ENCODE assay signal across 12 mouse cellular contexts in the genomic region with DNA sequence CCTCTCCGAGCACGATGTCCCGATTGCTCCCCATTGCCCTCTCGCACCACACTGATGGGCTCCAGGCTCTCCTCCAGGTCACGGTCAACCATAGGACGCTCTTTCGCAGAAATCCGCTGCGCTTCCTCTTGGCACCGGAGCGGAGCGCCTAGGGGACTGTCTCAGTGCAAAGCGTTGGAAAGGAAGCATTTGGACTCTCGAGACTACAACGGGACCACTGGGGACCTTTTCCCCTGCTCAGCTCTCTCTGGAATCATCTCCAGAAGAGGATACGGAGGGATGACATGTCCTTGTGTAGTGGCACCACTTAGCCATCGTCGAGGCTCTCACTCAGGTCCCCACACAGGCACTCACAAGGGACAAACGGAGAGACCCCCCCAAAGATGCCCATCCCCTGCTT. TPM values are rescaled to one million over a fixed set of nuclear protein-coding genes. Genes with fewer than 3 reads are reported as not detected.
DNase-seq lines count a peak whose midpoint lies in the region; ATAC-seq lines count a peak whose summit lies in the region.
"Had no signal": no experiment of that assay in that cellular context is flagged by ENCODE, and none has a peak within 500 bp of the region (broad histone marks: within the 10 kb centered on the region; RNA-seq: fewer than 3 reads in every experiment).

No protein-coding gene starts in this region.

- peaks cover 57% of the 10 kb centered on the region for H3K27me3 ChIP-seq in kidney, embryonic 16.5 days (ENCODE audit: insufficient read depth, low read length)
- peaks cover 56% of the 10 kb centered on the region for H3K27me3 ChIP-seq in embryonic facial prominence, embryonic 14.5 days (replicated peaks; ENCODE audit: control insufficient read depth, insufficient read depth, low read length)
- H3K27me3 ChIP-seq in limb, embryonic 10.5 days (ENCODE audit: low read depth, poor library complexity, severe bottlenecking): peaks cover 79% of the 10 kb centered on the region
- peaks cover 81% of the 10 kb centered on the region for H3K27me3 ChIP-seq in neural tube, embryonic 13.5 days

- H3K4me2 ChIP-seq in kidney, embryonic 16.5 days (replicated peaks; ENCODE audit: low read depth, low read length): peak overlapping the region; percentile 20; the same call in 1 of the 2 replicates
- H3K4me2 ChIP-seq in embryonic facial prominence, embryonic 14.5 days (ENCODE audit: low read depth, low read length): peak overlapping the region; percentile 36
- H3K4me2 ChIP-seq in neural tube, embryonic 13.5 days: peak overlapping the region; percentile 37

- peak overlapping the region; percentile 10; the same call in 1 of the 2 replicates for H3K4me3 ChIP-seq in kidney, embryonic 16.5 days (ENCODE audit: low read length)
- peak overlapping the region; percentile 18 for H3K4me3 ChIP-seq in embryonic facial prominence, embryonic 14.5 days (ENCODE audit: low read depth, low read length)
- H3K4me3 ChIP-seq in limb, embryonic 10.5 days: peak overlapping the region; percentile 47; the same call in 1 of the 2 replicates
- H3K4me3 ChIP-seq in neural tube, embryonic 13.5 days: peak overlapping the region; percentile 15

- no peaks in the 10 kb centered on the region for H3K36me3 ChIP-seq in kidney, embryonic 16.5 days (ENCODE audit: insufficient read depth, low read length)
- no peaks in the 10 kb centered on the region for H3K36me3 ChIP-seq in embryonic facial prominence, embryonic 14.5 days (ENCODE audit: control insufficient read depth, insufficient read depth, low read length)
- peaks cover 1% of the 10 kb centered on the region for H3K36me3 ChIP-seq in limb, embryonic 10.5 days
- H3K36me3 ChIP-seq in neural tube, embryonic 13.5 days: peaks cover 4% of the 10 kb centered on the region

- under 1% methylated on average over 19 of the region's 19 CpGs for WGBS in kidney, embryonic 16.5 days
- WGBS in embryonic facial prominence, embryonic 14.5 days: 2% methylated on average over 17 of the region's 19 CpGs
- WGBS in limb, embryonic 10.5 days: 2% methylated on average over 19 of the region's 19 CpGs
- WGBS in neural tube, embryonic 13.5 days: 2% methylated on average over 19 of the region's 19 CpGs

- H3K9ac ChIP-seq in kidney, embryonic 16.5 days (replicated peaks; ENCODE audit: low read length): no peak overlapping the region
- no peak overlapping the region for H3K9ac ChIP-seq in embryonic facial prominence, embryonic 14.5 days (ENCODE audit: low read depth, low read length)
- H3K9ac ChIP-seq in neural tube, embryonic 13.5 days: no peak overlapping the region

- ATAC-seq in kidney, embryonic 16.5 days (ENCODE audit: low FRiP score, low TSS enrichment): no peak
- ATAC-seq in embryonic facial prominence, embryonic 14.5 days (ENCODE audit: low read depth): no peak
- ATAC-seq in neural tube, embryonic 13.5 days (ENCODE audit: low read depth): no peak

- H3K4me1 ChIP-seq in kidney, embryonic 16.5 days (ENCODE audit: insufficient read depth, low read length): peaks cover 10% of the 10 kb centered on the region
- no peaks in the 10 kb centered on the region for H3K4me1 ChIP-seq in embryonic facial prominence, embryonic 14.5 days (ENCODE audit: control insufficient read depth, insufficient read depth, low read length)
- H3K4me1 ChIP-seq in limb, embryonic 10.5 days: peaks cover 18% of the 10 kb centered on the region
- peaks cover 21% of the 10 kb centered on the region for H3K4me1 ChIP-seq in neural tube, embryonic 13.5 days (replicated peaks)

- H3K9me3 ChIP-seq in kidney, embryonic 16.5 days (ENCODE audit: low read length): no peaks in the 10 kb centered on the region
- H3K9me3 ChIP-seq in embryonic facial prominence, embryonic 14.5 days (ENCODE audit: control insufficient read depth, low read length): no peaks in the 10 kb centered on the region
- H3K9me3 ChIP-seq in limb, embryonic 10.5 days (replicated peaks): no peaks in the 10 kb centered on the region
- H3K9me3 ChIP-seq in neural tube, embryonic 13.5 days: no peaks in the 10 kb centered on the region

- no peak for DNase-seq in kidney, adult 8-10 months
- no peak for DNase-seq in embryonic facial prominence, embryonic 14.5 days (ENCODE audit: low spot score)
- peak; percentile 45 for DNase-seq in limb, embryonic 10.5 days (ENCODE audit: low spot score)
- DNase-seq in cerebellum, adult 9-11 months: no peak
- no peak for DNase-seq in spleen, adult 12 weeks (ENCODE audit: low spot score)
- DNase-seq in gastrocnemius, postnatal 25 days: no peak

- H3K27ac ChIP-seq in kidney, embryonic 16.5 days (ENCODE audit: low read length): no peak overlapping the region
- H3K27ac ChIP-seq in embryonic facial prominence, embryonic 14.5 days (replicated peaks; ENCODE audit: low read depth, low read length): no peak overlapping the region
- H3K27ac ChIP-seq in limb, embryonic 10.5 days: no peak overlapping the region
- H3K27ac ChIP-seq in neural tube, embryonic 13.5 days (replicated peaks): no peak overlapping the region

RNA-seq across cellular contexts. Expression of gene Otop1, which starts 0.7 kb away (rescaled TPM):
- polyA plus RNA-seq in kidney, embryonic 16.5 days (2015; fragmentation: Nextera tagmentation; extraction: Ambion mirVana): not detected in 2 replicates
- 0.14 and 0.22 TPM in 2 replicates for polyA plus RNA-seq in embryonic facial prominence, embryonic 14.5 days (2014; fragmentation: Nextera tagmentation; extraction: Ambion mirVana)
- polyA plus RNA-seq in limb, embryonic 10.5 days (2016; fragmentation: Nextera tagmentation; extraction: Ambion mirVana): 0.19 TPM in 1 of 2 replicates, not detected in the other
- polyA plus RNA-seq in neural tube, embryonic 13.5 days (2015; fragmentation: Nextera tagmentation; extraction: Ambion mirVana): not detected in 2 replicates
- under 1 TPM; 0.36 to 0.38 TPM for total RNA-seq in gastrocnemius, postnatal 25 days (2021)
- total RNA-seq: neutrophil, adult 5-6 weeks had no signal
- polyA plus RNA-seq: liver, embryonic 16.5 days had no signal

RNA-seq across cellular contexts. Expression of gene Tmem128, which starts 16.5 kb away (rescaled TPM):
- polyA plus RNA-seq in kidney, embryonic 16.5 days (2015; fragmentation: Nextera tagmentation; extraction: Ambion mirVana): 90.3 and 93.5 TPM in 2 replicates
- 63.3 and 65.6 TPM in 2 replicates for polyA plus RNA-seq in embryonic facial prominence, embryonic 14.5 days (2014; fragmentation: Nextera tagmentation; extraction: Ambion mirVana)
- 69.3 and 73.2 TPM in 2 replicates for polyA plus RNA-seq in limb, embryonic 10.5 days (2016; fragmentation: Nextera tagmentation; extraction: Ambion mirVana)
- polyA plus RNA-seq in neural tube, embryonic 13.5 days (2015; fragmentation: Nextera tagmentation; extraction: Ambion mirVana): 114 and 116 TPM in 2 replicates
- 1 to 10 TPM; 6.1 to 8.1 TPM for total RNA-seq in gastrocnemius, postnatal 25 days (2021)

RNA-seq across cellular contexts. Expression of gene Drd5, which starts 42.7 kb away (rescaled TPM):
- polyA plus RNA-seq in kidney, embryonic 16.5 days (2015; fragmentation: Nextera tagmentation; extraction: Ambion mirVana): not detected in 2 replicates
- not detected in 2 replicates for polyA plus RNA-seq in embryonic facial prominence, embryonic 14.5 days (2014; fragmentation: Nextera tagmentation; extraction: Ambion mirVana)
- not detected in 2 replicates for polyA plus RNA-seq in limb, embryonic 10.5 days (2016; fragmentation: Nextera tagmentation; extraction: Ambion mirVana)
- 0.27 and 0.28 TPM in 2 replicates for polyA plus RNA-seq in neural tube, embryonic 13.5 days (2015; fragmentation: Nextera tagmentation; extraction: Ambion mirVana)
- not detected for total RNA-seq in gastrocnemius, postnatal 25 days (2021)
- total RNA-seq: adrenal gland, postnatal 4 days; MEL; neutrophil, adult 5-6 weeks had no signal
- polyA plus RNA-seq: liver, embryonic 16.5 days had no signal

RNA-seq across cellular contexts. Expression of gene Lyar, which starts 56.2 kb away (rescaled TPM):
- 82.1 and 92.7 TPM in 2 replicates for polyA plus RNA-seq in kidney, embryonic 16.5 days (2015; fragmentation: Nextera tagmentation; extraction: Ambion mirVana)
- 77.7 and 81.6 TPM in 2 replicates for polyA plus RNA-seq in embryonic facial prominence, embryonic 14.5 days (2014; fragmentation: Nextera tagmentation; extraction: Ambion mirVana)
- 170 and 208 TPM in 2 replicates for polyA plus RNA-seq in limb, embryonic 10.5 days (2016; fragmentation: Nextera tagmentation; extraction: Ambion mirVana)
- 44.5 and 47.7 TPM in 2 replicates for polyA plus RNA-seq in neural tube, embryonic 13.5 days (2015; fragmentation: Nextera tagmentation; extraction: Ambion mirVana)
- 10 to 100 TPM; 15.5 to 17.4 TPM for total RNA-seq in gastrocnemius, postnatal 25 days (2021)

RNA-seq across cellular contexts. Expression of gene Zbtb49, which starts 56.2 kb away (rescaled TPM):
- polyA plus RNA-seq in kidney, embryonic 16.5 days (2015; fragmentation: Nextera tagmentation; extraction: Ambion mirVana): 16.0 and 17.4 TPM in 2 replicates
- polyA plus RNA-seq in embryonic facial prominence, embryonic 14.5 days (2014; fragmentation: Nextera tagmentation; extraction: Ambion mirVana): 10.3 and 11.9 TPM in 2 replicates
- polyA plus RNA-seq in limb, embryonic 10.5 days (2016; fragmentation: Nextera tagmentation; extraction: Ambion mirVana): 16.5 and 19.2 TPM in 2 replicates
- 17.1 and 19.3 TPM in 2 replicates for polyA plus RNA-seq in neural tube, embryonic 13.5 days (2015; fragmentation: Nextera tagmentation; extraction: Ambion mirVana)
- total RNA-seq in gastrocnemius, postnatal 25 days (2021): 1 to 10 TPM; 2.4 to 2.6 TPM
